Mouse (Mus musculus): ENCODE measurements around the gene Lta. TPM values are rescaled to one million over a fixed set of nuclear protein-coding genes. Genes with fewer than 3 reads are reported as not detected.
A peak's percentile ranks its signal among the peaks of the same experiment; 100 is the strongest.

Gene Lta
- total RNA-seq, 4 experiments from 2014 or later: 0.28 to 1.2 (median 0.58) TPM

- no peak for DNase-seq (ENCODE audit: low spot score in 2 of 2)
Measured at GRCm38 (mm10) chr17:35213071-35213470, 7.9 kb upstream of the Lta start.

GRCm38 (mm10) chr17:35210593-35210992 lies 5.4 kb upstream of the Lta start:
- no peak for DNase-seq (ENCODE audit: low spot score in 2 of 2)

- no peak for DNase-seq (ENCODE audit: low spot score in 2 of 2)
Measured at GRCm38 (mm10) chr17:35209785-35210535, 4.8 kb upstream of the Lta start.

DNA sequence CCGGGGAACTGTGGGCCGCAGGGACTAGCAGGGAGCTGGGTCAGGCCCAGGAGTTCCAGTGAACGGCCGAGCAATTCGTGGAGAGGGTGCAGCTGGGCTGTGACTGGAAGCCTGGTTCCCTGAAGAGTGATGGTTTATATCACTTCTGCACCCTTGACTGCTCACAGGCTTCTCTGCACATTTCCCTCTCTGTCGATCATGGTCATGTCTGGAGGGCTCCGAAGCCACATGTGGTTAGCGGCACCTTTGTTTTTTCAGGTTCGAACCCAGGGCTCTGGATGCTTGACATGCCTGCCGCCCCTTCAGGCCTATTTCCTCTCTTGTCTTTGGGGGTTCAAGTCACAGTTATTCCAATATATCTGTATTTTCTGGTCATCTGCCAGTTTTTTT lies 224 bp upstream of the Lta start:
- no peak for DNase-seq (ENCODE audit: low spot score in 2 of 2)

GRCm38 (mm10) chr17:35202442-35202841 lies 2.7 kb downstream of the Lta start:
- no peak for DNase-seq (ENCODE audit: low spot score in 2 of 2)

GRCm38 (mm10) chr17:35201787-35202186 lies 3.4 kb downstream of the Lta start, which contains the start of gene Tnf:
TSS of gene Tnf (minus strand) at chr17:35202007.
- no peak for DNase-seq (ENCODE audit: low spot score in 2 of 2)

DNA sequence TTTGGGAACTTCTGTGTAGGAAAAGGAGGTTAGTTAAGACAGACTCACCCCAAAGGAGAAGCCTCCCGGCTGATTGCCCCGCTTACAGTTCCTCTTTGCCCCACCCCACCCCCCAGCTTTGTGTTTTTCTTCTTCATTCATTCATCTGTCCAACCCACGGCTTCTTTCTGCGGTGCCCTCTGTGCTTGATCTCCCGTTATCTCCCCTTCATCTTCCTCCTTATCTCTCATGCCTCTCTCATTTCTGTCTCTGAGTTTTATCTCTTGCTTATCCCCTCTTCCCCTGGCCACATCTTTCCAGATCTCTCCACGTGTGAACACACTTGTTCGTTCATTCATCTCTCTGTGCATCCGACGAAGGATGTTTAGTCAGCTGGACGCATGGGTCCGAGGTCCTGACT lies 4.0 kb downstream of the Lta start:
- DNase-seq (ENCODE audit: low spot score in 2 of 2): no peak

- no peak for DNase-seq (ENCODE audit: low spot score in 2 of 2)
Measured at GRCm38 (mm10) chr17:35200398-35200797, 4.8 kb downstream of the Lta start.

GRCm38 (mm10) chr17:35198946-35199345 lies 6.2 kb downstream of the Lta start:
- DNase-seq (ENCODE audit: low spot score in 2 of 2): no peak

DNA sequence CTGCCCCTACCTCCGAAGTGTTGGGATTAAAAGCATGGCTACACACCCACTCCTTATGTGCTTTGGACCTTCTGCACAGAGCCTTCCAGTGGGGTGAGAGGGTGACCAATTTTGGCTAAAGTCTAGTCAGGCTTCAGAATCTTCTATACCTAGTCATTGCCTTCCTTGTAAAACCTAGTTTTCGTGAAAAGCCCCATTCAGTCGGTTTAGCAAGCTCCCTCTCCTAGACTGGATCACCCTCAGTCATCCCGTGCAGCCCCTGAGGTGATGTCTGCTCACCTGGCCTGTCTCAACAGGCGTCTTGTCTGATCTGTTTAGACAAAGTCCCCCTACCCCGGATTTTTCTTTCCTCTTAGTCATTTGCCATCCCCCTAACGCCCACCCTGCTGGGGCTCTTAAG lies 7.1 kb downstream of the Lta start:
- DNase-seq (ENCODE audit: low spot score in 2 of 2): no peak

- DNase-seq (ENCODE audit: low spot score in 2 of 2): no peak
Measured at GRCm38 (mm10) chr17:35197126-35197525, 8.0 kb downstream of the Lta start.

- no peak for DNase-seq (ENCODE audit: low spot score in 2 of 2)
Measured at GRCm38 (mm10) chr17:35196321-35196641, 8.9 kb downstream of the Lta start.

DNA sequence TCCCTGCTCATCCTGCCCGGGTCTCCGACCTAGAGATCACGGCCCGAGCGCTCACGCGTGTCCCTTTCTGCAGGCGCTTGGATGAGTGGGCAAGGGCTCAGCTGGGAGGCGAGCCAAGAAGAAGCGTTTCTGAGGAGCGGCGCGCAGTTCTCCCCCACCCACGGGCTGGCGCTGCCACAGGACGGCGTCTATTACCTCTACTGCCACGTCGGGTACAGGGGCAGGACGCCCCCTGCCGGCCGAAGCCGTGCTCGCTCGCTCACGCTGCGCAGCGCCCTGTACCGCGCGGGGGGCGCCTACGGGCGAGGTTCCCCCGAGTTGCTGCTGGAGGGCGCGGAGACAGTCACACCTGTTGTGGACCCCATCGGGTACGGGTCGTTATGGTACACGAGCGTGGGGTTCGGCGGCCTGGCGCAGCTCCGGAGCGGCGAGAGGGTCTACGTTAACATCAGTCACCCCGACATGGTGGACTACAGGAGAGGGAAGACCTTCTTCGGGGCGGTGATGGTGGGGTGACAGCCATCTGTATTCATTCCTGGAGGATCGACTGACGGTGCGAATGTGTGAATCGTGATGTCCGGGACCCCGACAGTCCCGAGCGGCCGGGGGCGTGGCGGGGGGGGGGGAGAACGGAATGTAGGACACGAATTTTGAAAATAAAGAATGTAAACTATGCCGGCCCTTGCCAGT lies 9.4 kb downstream of the Lta start:
- peak; percentile 65 to 76 for DNase-seq (ENCODE audit: low spot score in 2 of 2)

DNA sequence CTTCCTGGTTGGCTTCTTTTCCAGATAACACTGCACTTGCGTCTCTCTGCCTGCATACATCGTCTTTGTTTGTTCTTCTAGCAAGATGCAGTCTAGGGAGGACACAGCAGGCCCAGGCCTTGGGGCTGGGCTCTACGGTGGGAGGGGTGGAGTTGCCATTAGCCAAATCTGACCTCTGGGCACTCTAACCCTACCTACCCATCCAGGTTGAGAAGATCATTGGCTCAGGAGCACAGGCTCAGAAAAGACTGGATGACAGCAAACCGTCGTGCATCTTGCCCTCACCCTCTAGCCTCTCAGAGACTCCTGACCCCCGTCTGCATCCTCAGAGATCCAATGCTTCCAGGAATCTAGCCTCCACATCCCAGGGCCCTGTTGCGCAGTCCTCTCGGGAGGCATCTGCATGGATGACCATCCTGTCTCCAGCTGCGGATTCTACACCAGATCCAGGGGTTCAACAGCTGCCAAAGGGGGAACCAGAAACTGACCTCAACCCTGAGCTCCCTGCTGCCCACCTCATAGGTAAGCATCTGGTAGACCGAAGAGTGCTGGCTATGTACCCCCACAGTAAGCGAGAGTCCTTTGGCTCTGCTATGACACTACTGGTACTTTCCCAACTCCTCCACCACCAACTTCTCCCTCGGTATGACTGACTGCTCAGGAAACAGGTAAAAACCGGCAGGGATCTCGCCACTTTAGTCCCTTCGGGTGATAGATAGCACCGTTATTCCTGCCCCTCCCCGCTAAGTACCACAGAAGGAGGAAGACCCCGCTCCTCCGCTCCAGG lies 10.1 kb downstream of the Lta start:
- DNase-seq (ENCODE audit: low spot score in 2 of 2): no peak

DNA sequence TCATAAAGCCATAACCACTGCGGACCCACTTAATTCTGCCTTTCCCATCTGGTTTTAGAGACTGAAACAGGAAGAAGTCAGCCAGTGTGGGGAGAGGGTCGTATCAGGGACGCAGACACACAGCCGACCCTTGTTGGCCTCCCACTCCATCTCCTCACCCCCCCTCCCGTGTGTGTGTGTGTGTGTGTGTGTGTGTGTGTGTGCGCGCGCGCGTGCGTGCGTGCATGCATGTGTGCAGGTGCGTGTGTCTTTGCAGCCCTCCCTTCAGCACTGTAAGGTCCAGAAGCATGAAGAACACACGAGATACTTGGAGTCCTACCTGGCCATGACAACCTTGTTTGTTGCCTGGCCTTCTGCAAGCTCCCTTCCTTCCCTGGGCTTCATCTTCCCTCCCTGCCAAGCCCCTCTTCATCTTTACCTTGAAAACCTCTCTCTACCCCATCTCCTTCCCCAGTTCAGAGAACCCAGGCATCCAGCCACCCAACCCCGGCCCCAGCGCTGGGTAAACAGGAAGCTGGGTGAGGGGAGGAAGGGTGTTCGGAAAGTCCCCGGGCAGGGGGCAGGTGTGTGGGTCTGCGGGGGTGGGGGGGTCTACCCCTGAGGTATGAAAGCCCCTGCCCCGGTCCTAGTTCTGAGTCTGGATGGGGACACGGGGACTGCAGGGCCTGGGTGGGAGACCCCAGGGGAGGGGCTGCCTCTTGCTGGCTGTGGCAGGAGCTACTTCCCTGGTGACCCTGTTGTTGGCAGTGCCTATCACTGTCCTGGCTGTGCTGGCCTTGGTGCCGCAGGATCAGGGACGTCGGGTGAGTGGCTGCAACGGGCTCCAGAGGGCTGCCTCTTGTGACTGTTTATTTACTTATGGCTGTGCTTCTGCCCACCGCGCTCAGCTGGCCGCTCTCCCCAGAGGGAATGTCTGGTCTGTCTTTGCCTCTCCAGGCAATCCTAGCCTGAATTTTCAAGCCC lies 11.0 kb downstream of the Lta start, which contains the start of gene Ltb:
Ltb (plus strand) TSS at position 559 of the 963 bp plus-strand sequence.
- DNase-seq (ENCODE audit: low spot score in 2 of 2): no peak

- no peak for DNase-seq (ENCODE audit: low spot score in 2 of 2)
Measured at GRCm38 (mm10) chr17:35192924-35193323, 12.2 kb downstream of the Lta start.

DNA sequence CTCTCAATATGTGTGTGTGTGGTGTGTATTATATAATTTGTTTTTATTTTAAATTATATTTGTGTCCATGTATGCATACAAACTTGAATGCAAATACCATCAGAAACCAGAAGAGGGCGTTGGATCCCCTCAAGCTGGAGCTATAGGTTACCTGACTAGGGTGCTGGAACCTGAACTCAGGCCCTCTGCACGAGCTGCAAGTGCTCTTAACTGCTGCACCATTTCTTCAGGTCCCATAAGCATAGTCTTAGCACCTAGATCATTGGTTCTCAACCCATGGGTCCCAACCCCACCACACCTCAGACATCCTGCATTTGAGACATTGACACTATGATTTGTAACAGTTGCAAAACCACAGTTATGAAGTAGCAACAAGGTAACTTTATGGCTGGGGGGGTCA lies 13.4 kb downstream of the Lta start:
- DNase-seq (ENCODE audit: low spot score in 2 of 2): no peak

DNA sequence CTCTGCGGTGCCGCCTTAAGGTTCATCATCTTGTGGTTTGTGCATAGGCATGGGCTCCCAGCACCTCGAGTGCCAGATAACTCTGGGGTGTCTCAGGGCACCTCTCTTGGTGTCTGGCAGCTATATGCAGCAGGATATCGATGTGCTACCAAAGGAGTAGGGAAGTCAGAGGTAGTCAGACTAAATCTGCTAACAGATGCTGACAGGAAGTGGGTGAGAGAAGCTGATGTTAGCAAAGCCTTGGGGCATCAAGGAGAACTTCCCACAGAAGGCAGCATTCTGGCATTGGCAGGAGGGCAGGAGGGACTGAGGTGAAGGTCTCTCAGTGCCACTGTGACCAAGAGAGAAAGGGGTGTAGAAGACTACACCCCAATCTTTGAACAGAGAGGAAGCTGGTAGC lies 15.1 kb downstream of the Lta start:
- no peak for DNase-seq (ENCODE audit: low spot score in 2 of 2)

- no peak for DNase-seq (ENCODE audit: low spot score in 2 of 2)
Measured at GRCm38 (mm10) chr17:35189186-35189585, 16.0 kb downstream of the Lta start.

DNA sequence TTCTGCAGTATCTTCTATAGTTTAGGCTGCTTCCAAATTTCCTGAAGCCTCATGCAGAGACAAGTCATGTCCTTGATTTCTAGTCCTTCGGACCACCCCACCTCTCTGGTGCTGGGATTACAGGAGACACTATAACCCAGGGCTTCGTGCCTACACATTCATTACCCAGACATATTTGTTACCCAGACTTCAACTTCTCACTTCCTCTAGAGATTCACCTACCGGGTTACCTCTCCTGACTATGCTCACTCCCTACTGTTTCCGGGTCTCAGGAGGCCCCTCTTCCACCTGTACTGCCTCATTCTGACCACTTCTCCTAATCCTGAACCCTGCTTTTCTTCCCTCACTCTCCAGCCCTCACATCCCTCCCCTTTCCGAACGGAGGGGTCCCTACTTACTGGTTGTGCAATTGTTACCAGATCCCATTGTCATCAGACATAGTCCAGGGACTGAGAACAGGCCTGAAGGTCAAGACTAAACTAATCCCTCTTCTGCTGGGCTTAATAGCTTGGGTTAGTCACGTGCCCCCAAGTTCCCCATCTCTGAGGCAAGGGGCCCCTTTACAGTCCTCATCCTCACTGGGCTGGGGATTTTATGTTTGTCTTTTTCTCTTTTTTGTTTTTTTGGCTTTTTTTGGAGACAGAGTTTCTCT lies 17.1 kb downstream of the Lta start, which contains the start of gene Lst1:
Lst1 (minus strand) TSS at position 481 of the 652 bp plus-strand sequence.
- DNase-seq (ENCODE audit: low spot score in 2 of 2): no peak

Measured in left cerebral cortex, adult 8-10 months (tissue).